Mouse (Mus musculus) embryonic facial prominence, embryonic 13.5 days (tissue): ENCODE data around the gene Ajuba. TPM values are rescaled to one million over a fixed set of nuclear protein-coding genes. Genes with fewer than 3 reads are reported as not detected.

Experiments
- ATAC-seq: fragments of 200-750 bp; cut with Nextera tagmentation; 2 replicates; pipeline ENCODE4 v1.8.0; 2017; ENCODE audit warnings: low read depth; ENCODE audit not compliant: insufficient number of reproducible peaks, insufficient read depth, low FRiP score, low TSS enrichment
- H3K27ac ChIP-seq: fragments of 300-500 bp; sonication (generic); 2 replicates; pipeline ENCODE4 v1.5.1; 2015; ENCODE audit warnings: moderate library complexity, mild to moderate bottlenecking, inconsistent platforms
- H3K27me3 ChIP-seq: fragments of 300-500 bp; sonication (generic); 2 replicates; pipeline ENCODE4 v1.6.1; 2015; ENCODE audit warnings: mild to moderate bottlenecking, inconsistent platforms
- H3K36me3 ChIP-seq: fragments of 300-500 bp; sonication (generic); 2 replicates; pipeline ENCODE4 v1.6.1; 2015; ENCODE audit warnings: mild to moderate bottlenecking, inconsistent platforms
- H3K4me1 ChIP-seq: fragments of 300-500 bp; sonication (generic); 2 replicates; pipeline ENCODE4 v1.6.1; 2015; ENCODE audit warnings: inconsistent platforms
- H3K4me2 ChIP-seq: fragments of 300-500 bp; sonication (generic); 2 replicates; pipeline ENCODE4 v1.6.1; 2015; ENCODE audit warnings: moderate library complexity, mild to moderate bottlenecking, inconsistent platforms
- H3K4me3 ChIP-seq: fragments of 300-500 bp; sonication (generic); 2 replicates; pipeline ENCODE4 v1.5.1; 2015; ENCODE audit warnings: mild to moderate bottlenecking, inconsistent platforms
- H3K9ac ChIP-seq: fragments of 300-500 bp; sonication (generic); 2 replicates; pipeline ENCODE4 v1.6.1; 2015; ENCODE audit warnings: mild to moderate bottlenecking, inconsistent platforms
- H3K9me3 ChIP-seq: fragments of 300-500 bp; sonication (generic); 2 replicates; pipeline ENCODE4 v1.6.1; 2016; ENCODE audit warnings: inconsistent platforms
- WGBS: fragments of 180-500 bp; shearing (Covaris S2); methylation state at CpG from one replicate; pipeline ENCODE4 v1.1.7; 2015; ENCODE audit warnings: mixed read lengths; 5-methylcytosine and 5-hydroxymethylcytosine counted together
- polyA plus RNA-seq: library from polyadenylated mRNA; unstranded; fragments of >200 nt; fragmentation: Nextera tagmentation; extraction: Ambion mirVana; gene quantifications from 2 replicates; pipeline ENCODE4 v1.2.1, GENCODE M21; 2015

Gene Ajuba
- polyA plus RNA-seq, 1 experiment from 2014 or later: 63.3 TPM

- no peak overlapping the region for H3K9ac ChIP-seq
- H3K4me2 ChIP-seq: no peak overlapping the region
- 0 out of 2 replicates have a peak overlapping the region, but pooled peaks have one; percentile 16 for H3K27ac ChIP-seq
- no peaks in the 10 kb centered on the region for H3K9me3 ChIP-seq
- H3K4me3 ChIP-seq: no peak overlapping the region
- no peaks in the 10 kb centered on the region for H3K27me3 ChIP-seq
- peaks cover 13% of the 10 kb centered on the region for H3K36me3 ChIP-seq
- WGBS: 52% methylated on average over 8 of the region's 8 CpGs
- H3K4me1 ChIP-seq: peaks cover 17% of the 10 kb centered on the region
- ATAC-seq: no peak
Measured at GRCm38 (mm10) chr14:54607226-54607625, 29.9 kb upstream of the Ajuba start.

DNA sequence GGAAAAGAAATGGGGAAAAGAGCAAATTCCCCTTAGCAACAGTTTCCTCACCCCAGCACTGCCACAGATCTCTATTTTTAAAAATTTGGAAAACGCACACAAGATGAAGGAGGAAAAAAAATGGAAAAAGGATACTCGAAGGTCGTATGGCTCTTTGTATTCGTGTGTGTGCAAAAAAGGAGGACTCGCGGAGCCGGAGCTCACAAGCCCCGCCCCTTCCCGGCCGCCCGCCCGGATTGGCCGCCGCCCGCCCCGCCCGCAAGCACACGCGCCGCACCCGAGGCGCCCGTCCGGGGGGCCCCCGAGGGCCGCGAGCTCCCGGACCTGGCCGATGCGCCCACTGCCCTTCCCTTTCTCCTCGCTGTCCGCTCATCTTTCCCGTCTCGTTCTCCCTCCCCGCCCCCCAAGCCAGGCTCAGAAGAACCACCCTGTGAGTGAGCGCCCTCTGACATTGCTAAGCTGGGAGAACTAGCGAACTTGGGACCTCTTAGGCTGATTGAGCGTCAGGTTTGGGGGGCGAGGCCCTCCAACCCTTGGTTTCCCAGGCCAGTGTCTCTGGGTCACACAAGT, 28.5 kb upstream of the Ajuba start, which contains the start of gene 4931414P19Rik:
TSS of gene 4931414P19Rik (minus strand) at position 242 of the 570 bp plus-strand sequence.
- H3K27ac ChIP-seq: peak within 1 kb of the TSS; percentile 82
- H3K27me3 ChIP-seq: no peaks in the 10 kb centered on the region
- H3K4me1 ChIP-seq: peaks cover 19% of the 10 kb centered on the region
- WGBS: under 1% methylated on average over 36 of the region's 39 CpGs
- peaks cover 5% of the 10 kb centered on the region; the same call in 1 of the 2 replicates for H3K36me3 ChIP-seq
- H3K9ac ChIP-seq: peak within 1 kb of the TSS; percentile 76
- H3K4me3 ChIP-seq: peak within 1 kb of the TSS; percentile 54
- peak within 1 kb of the TSS; percentile 63 for H3K4me2 ChIP-seq
- peak; percentile 48 for ATAC-seq
- H3K9me3 ChIP-seq: no peaks in the 10 kb centered on the region

DNA sequence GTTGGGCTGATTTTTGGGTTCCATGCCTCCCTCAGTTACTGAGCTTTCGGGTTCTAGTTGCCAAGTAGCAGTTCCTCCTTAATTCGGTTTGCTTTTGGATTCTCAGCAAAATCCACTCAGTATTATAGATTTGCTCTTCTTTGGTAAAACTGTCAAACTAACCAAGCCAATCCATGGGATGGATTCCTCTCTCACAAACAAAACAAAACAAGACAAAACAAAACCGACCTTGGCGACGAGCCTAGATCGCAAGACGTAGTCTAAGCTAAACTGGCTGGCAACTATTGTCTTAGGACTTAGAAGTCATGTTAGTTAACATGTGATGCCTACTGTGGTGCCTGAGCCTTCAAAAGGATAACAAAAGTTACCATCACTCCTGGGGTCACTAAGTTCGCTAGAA, 26.3 kb upstream of the Ajuba start:
- peak overlapping the region; percentile 94 for H3K27ac ChIP-seq
- ATAC-seq: no peak
- WGBS: 83% methylated on average over 8 of the region's 8 CpGs
- H3K9ac ChIP-seq: no peak overlapping the region
- H3K27me3 ChIP-seq: no peaks in the 10 kb centered on the region
- H3K36me3 ChIP-seq: peaks cover 11% of the 10 kb centered on the region
- peak overlapping the region; percentile 56 for H3K4me2 ChIP-seq
- peaks cover 19% of the 10 kb centered on the region for H3K4me1 ChIP-seq
- no peaks in the 10 kb centered on the region for H3K9me3 ChIP-seq
- H3K4me3 ChIP-seq: peak overlapping the region; percentile 63

GRCm38 (mm10) chr14:54603038-54603654, 25.8 kb upstream of the Ajuba start:
- ATAC-seq: peak; percentile 98
- peak overlapping the region; percentile 94 for H3K27ac ChIP-seq
- H3K9me3 ChIP-seq: no peaks in the 10 kb centered on the region
- under 1% methylated on average over 46 of the region's 46 CpGs for WGBS
- H3K4me2 ChIP-seq: peak overlapping the region; percentile 56
- H3K9ac ChIP-seq: peak overlapping the region; percentile 83
- H3K4me1 ChIP-seq: peaks cover 19% of the 10 kb centered on the region
- no peaks in the 10 kb centered on the region for H3K27me3 ChIP-seq
- H3K36me3 ChIP-seq: peaks cover 12% of the 10 kb centered on the region
- H3K4me3 ChIP-seq: peak overlapping the region; percentile 63

GRCm38 (mm10) chr14:54602613-54603012, 25.3 kb upstream of the Ajuba start:
- Histone ChIP-seq H3K4me2 (peak overlapping the region; percentile 56), H3K36me3 (peaks cover 12% of the 10 kb centered on the region), H3K4me1 (peaks cover 19% of the 10 kb centered on the region), H3K9ac (peak overlapping the region; percentile 83), H3K9me3 (no peaks in the 10 kb centered on the region), H3K27ac (peak overlapping the region; percentile 94), H3K27me3 (no peaks in the 10 kb centered on the region), H3K4me3 (peak overlapping the region; percentile 63)
- no peak for ATAC-seq
- 37% methylated on average over 4 of the region's 4 CpGs for WGBS

- Histone ChIP-seq H3K27ac (no peak overlapping the region), H3K36me3 (peaks cover 19% of the 10 kb centered on the region), H3K9me3 (no peaks in the 10 kb centered on the region), H3K27me3 (no peaks in the 10 kb centered on the region), H3K4me1 (peaks cover 19% of the 10 kb centered on the region), H3K4me3 (no peak overlapping the region), H3K4me2 (no peak overlapping the region), H3K9ac (no peak overlapping the region)
- ATAC-seq: no peak
- 52% methylated on average over 2 of the region's 2 CpGs for WGBS
Measured at GRCm38 (mm10) chr14:54601601-54602000, 24.2 kb upstream of the Ajuba start.

DNA sequence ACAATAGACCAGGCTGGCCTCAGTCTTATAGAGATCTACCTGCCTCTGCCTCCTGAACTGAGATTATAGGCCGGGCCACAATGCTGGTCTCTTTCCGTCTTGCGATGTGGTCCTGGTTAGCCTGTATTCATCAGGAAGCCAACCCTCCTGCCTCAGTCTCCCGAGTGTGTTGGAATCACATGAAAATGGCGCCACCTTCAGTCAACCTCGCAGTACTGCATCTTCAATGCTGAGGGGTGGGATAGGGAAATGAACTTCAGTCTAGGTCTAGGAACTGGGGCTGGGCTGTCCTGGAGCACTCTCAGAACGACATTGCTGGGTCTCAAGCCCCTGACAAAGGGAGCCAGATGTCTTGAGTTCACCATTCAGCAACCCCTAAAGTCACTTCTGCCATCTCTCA, 19.7 kb upstream of the Ajuba start:
- peaks cover 3% of the 10 kb centered on the region; the same call in 1 of the 2 replicates for H3K4me1 ChIP-seq
- H3K27ac ChIP-seq: no peak overlapping the region
- peaks cover 4% of the 10 kb centered on the region; the same call in 1 of the 2 replicates for H3K9me3 ChIP-seq
- WGBS: 82% methylated on average over 7 of the region's 7 CpGs
- no peak overlapping the region for H3K9ac ChIP-seq
- no peak for ATAC-seq
- no peak overlapping the region for H3K4me3 ChIP-seq
- H3K36me3 ChIP-seq: peaks cover 44% of the 10 kb centered on the region
- no peaks in the 10 kb centered on the region for H3K27me3 ChIP-seq
- H3K4me2 ChIP-seq: no peak overlapping the region

DNA sequence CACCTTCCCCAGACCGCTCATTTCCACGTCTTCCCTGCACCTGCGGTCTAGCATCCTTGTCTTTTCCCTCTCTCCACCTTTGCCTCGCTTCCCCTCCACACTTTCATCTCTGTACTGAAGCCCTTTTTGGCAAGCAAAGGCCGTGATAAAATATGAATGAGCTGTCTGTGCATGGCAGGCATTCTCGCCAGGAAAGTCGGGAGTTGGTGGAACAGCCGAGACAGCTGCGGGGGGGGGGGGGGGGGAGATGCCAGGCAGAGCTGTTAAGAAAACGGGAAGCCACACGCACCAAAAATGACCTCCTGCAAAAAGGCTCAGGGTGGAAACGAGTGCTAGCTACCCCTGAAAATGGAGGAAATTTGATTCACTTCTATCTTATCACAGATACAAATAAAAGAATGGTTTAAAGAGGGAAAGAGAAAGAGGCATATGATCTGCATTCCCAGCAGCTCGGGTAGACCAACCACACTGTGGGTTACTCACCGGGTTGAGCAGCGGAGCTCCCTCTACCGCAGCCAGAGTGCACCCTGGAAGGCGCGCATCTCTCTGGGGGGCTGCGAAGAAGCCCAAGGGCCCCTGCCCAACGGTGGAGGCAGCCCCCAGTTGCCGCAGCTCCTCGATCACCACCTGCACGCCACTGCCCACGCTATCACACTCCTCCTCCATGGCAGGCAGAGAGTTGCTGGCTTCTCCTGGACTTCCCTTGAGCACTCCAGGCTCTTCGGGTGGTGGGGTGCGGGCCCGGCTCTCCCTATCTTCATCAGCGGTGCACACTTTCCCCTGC, 17.5 kb upstream of the Ajuba start:
- H3K9ac ChIP-seq: no peak overlapping the region
- no peak for ATAC-seq
- peaks cover 4% of the 10 kb centered on the region; the same call in 1 of the 2 replicates for H3K9me3 ChIP-seq
- 0 out of 2 replicates have a peak, but pooled peaks cover 2% of the 10 kb centered on the region for H3K4me1 ChIP-seq
- H3K4me3 ChIP-seq: no peak overlapping the region
- no peak overlapping the region for H3K27ac ChIP-seq
- no peaks in the 10 kb centered on the region for H3K27me3 ChIP-seq
- H3K4me2 ChIP-seq: no peak overlapping the region
- 70% methylated on average over 28 of the region's 28 CpGs for WGBS
- peaks cover 61% of the 10 kb centered on the region for H3K36me3 ChIP-seq

GRCm38 (mm10) chr14:54594055-54594454, 16.7 kb upstream of the Ajuba start:
- H3K9ac ChIP-seq: no peak overlapping the region
- no peaks in the 10 kb centered on the region for H3K27me3 ChIP-seq
- H3K9me3 ChIP-seq: peaks cover 4% of the 10 kb centered on the region; the same call in 1 of the 2 replicates
- 0 out of 2 replicates have a peak, but pooled peaks cover 2% of the 10 kb centered on the region for H3K4me1 ChIP-seq
- H3K27ac ChIP-seq: no peak overlapping the region
- peaks cover 54% of the 10 kb centered on the region for H3K36me3 ChIP-seq
- no peak for ATAC-seq
- H3K4me3 ChIP-seq: no peak overlapping the region
- H3K4me2 ChIP-seq: no peak overlapping the region
- 85% methylated on average over 3 of the region's 3 CpGs for WGBS

GRCm38 (mm10) chr14:54592319-54592934, 15.1 kb upstream of the Ajuba start:
- no peaks in the 10 kb centered on the region for H3K27me3 ChIP-seq
- H3K9me3 ChIP-seq: peaks cover 4% of the 10 kb centered on the region; the same call in 1 of the 2 replicates
- H3K36me3 ChIP-seq: peaks cover 50% of the 10 kb centered on the region
- H3K9ac ChIP-seq: no peak overlapping the region
- WGBS: 74% methylated on average over 10 of the region's 10 CpGs
- H3K4me3 ChIP-seq: no peak overlapping the region
- H3K4me1 ChIP-seq: 0 out of 2 replicates have a peak, but pooled peaks cover 2% of the 10 kb centered on the region
- H3K27ac ChIP-seq: no peak overlapping the region
- H3K4me2 ChIP-seq: no peak overlapping the region
- ATAC-seq: no peak

DNA sequence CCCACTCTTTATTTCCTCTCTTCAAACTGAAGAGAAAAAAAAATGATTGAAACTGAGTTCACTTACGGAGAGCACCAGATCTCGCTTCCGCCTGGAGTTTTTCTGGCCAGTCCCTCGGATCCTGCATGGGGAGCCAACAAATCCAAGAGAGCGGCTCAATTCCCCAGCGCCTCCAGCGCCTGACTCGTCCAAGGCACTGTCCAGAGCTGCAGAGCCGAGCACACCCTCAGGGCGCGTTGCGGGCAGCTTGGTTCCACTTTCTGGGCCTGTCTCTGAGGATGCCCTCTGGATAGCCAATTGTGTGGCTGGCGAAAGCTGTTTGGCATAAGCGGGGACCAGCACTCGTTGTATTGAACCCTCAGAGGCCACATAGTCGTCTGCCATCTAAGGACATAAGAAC, 13.7 kb upstream of the Ajuba start:
- 88% methylated on average over 16 of the region's 16 CpGs for WGBS
- H3K4me1 ChIP-seq: 0 out of 2 replicates have a peak, but pooled peaks cover 2% of the 10 kb centered on the region
- H3K4me3 ChIP-seq: no peak overlapping the region
- H3K9me3 ChIP-seq: peaks cover 4% of the 10 kb centered on the region; the same call in 1 of the 2 replicates
- H3K27ac ChIP-seq: no peak overlapping the region
- H3K4me2 ChIP-seq: no peak overlapping the region
- no peak overlapping the region for H3K9ac ChIP-seq
- no peaks in the 10 kb centered on the region for H3K27me3 ChIP-seq
- ATAC-seq: no peak
- H3K36me3 ChIP-seq: peaks cover 44% of the 10 kb centered on the region
